Comparison of ENCODE assay signal across 24 mouse cellular contexts in genomic region chr7:144373059-144373458, GRCm38 (mm10).
DNase-seq lines count a peak whose midpoint lies in the region; ATAC-seq and TF ChIP-seq lines count a peak whose summit lies in the region.
"Had no signal": no experiment of that assay in that cellular context is flagged by ENCODE, and none has a peak within 500 bp of the region (broad histone marks: within the 10 kb centered on the region; RNA-seq: fewer than 3 reads in every experiment).

No protein-coding gene starts in this region.

- peaks cover 4% of the 10 kb centered on the region for H3K4me1 ChIP-seq in hindbrain, embryonic 14.5 days (replicated peaks; ENCODE audit: control insufficient read depth, insufficient read depth, low read length)
- peaks cover 7% of the 10 kb centered on the region for H3K4me1 ChIP-seq in hindbrain, embryonic 12.5 days
- H3K4me1 ChIP-seq in hindbrain, postnatal 0 days (ENCODE audit: insufficient read depth, low read length): 0 out of 2 replicates have a peak, but pooled peaks cover 6% of the 10 kb centered on the region
- no peaks in the 10 kb centered on the region for H3K4me1 ChIP-seq in hindbrain, embryonic 11.5 days (replicated peaks; ENCODE audit: control insufficient read depth, insufficient read depth, low read length)
- no peaks in the 10 kb centered on the region for H3K4me1 ChIP-seq in midbrain, embryonic 11.5 days (ENCODE audit: control insufficient read depth, insufficient read depth, low read length)
- H3K4me1 ChIP-seq in midbrain, embryonic 14.5 days (ENCODE audit: control insufficient read depth, insufficient read depth, low read length): 0 out of 2 replicates have a peak, but pooled peaks cover 4% of the 10 kb centered on the region
- H3K4me1 ChIP-seq: embryonic facial prominence, embryonic 10.5 days; embryonic facial prominence, embryonic 12.5 days; forebrain, embryonic 13.5 days; forebrain, embryonic 15.5 days had no signal

- no peak for ATAC-seq in hindbrain, embryonic 14.5 days (ENCODE audit: low FRiP score)
- ATAC-seq in hindbrain, embryonic 12.5 days (ENCODE audit: low FRiP score): no peak
- no peak for ATAC-seq in hindbrain, postnatal 0 days
- no peak for ATAC-seq in hindbrain, embryonic 11.5 days (ENCODE audit: low FRiP score)
- ATAC-seq in midbrain, embryonic 11.5 days (ENCODE audit: low FRiP score): no peak
- ATAC-seq in midbrain, embryonic 14.5 days (ENCODE audit: low FRiP score, low TSS enrichment): no peak
- ATAC-seq: activated CD4-positive, CD25-positive, alpha-beta regulatory T cell, adult 4 months; CD4-positive, CD25-positive, alpha-beta regulatory T cell, adult 4 months; forebrain, embryonic 13.5 days; forebrain, embryonic 15.5 days; forebrain, postnatal 0 days; Patski had no signal

- no peak for DNase-seq in hindbrain, embryonic 14.5 days (ENCODE audit: low spot score)
- peak; percentile 20 for DNase-seq in hindbrain, postnatal 0 days (ENCODE audit: low spot score)
- DNase-seq in hindbrain, embryonic 11.5 days (ENCODE audit: low spot score): no peak
- DNase-seq in midbrain, embryonic 11.5 days (ENCODE audit: low spot score, missing footprints): peak; percentile 57
- no peak for DNase-seq in midbrain, embryonic 14.5 days
- peak; percentile 17 for DNase-seq in A20 (ENCODE audit: low read depth, low spot score)
- DNase-seq in layer of hippocampus, adult 2 months (ENCODE audit: low spot score in 2 of 2): no peak
- DNase-seq: adrenal gland, adult 8-10 months; adrenal gland, postnatal 14 days; adrenal gland, postnatal 36 days; B cell, adult 2 months; cerebellum, adult 11-12 months; cerebellum, adult 2 months; cerebellum, adult 9-10 months; forebrain, postnatal 0 days had no signal

- H3K27ac ChIP-seq in hindbrain, embryonic 14.5 days: peak overlapping the region; percentile 32; the same call in 1 of the 2 replicates
- no peak overlapping the region for H3K27ac ChIP-seq in hindbrain, embryonic 12.5 days
- no peak overlapping the region for H3K27ac ChIP-seq in hindbrain, postnatal 0 days
- H3K27ac ChIP-seq in hindbrain, embryonic 11.5 days (ENCODE audit: low read depth, low read length): no peak overlapping the region
- H3K27ac ChIP-seq in midbrain, embryonic 11.5 days (ENCODE audit: low read depth, low read length): no peak overlapping the region
- no peak overlapping the region for H3K27ac ChIP-seq in midbrain, embryonic 14.5 days (replicated peaks; ENCODE audit: low read depth, low read length)
- no peak overlapping the region for H3K27ac ChIP-seq in layer of hippocampus, adult 2 months
- H3K27ac ChIP-seq: embryonic facial prominence, embryonic 10.5 days; embryonic facial prominence, embryonic 12.5 days; forebrain, embryonic 13.5 days; forebrain, embryonic 15.5 days had no signal

- no peak overlapping the region for H3K4me2 ChIP-seq in hindbrain, embryonic 14.5 days (replicated peaks)
- H3K4me2 ChIP-seq in hindbrain, embryonic 12.5 days (replicated peaks): no peak overlapping the region
- no peak overlapping the region for H3K4me2 ChIP-seq in hindbrain, postnatal 0 days (ENCODE audit: low read depth, low read length)
- no peak overlapping the region for H3K4me2 ChIP-seq in hindbrain, embryonic 11.5 days (replicated peaks; ENCODE audit: low read depth, low read length)
- no peak overlapping the region for H3K4me2 ChIP-seq in midbrain, embryonic 11.5 days
- H3K4me2 ChIP-seq in midbrain, embryonic 14.5 days (ENCODE audit: low read length): no peak overlapping the region
- H3K4me2 ChIP-seq: embryonic facial prominence, embryonic 12.5 days; forebrain, embryonic 13.5 days; forebrain, embryonic 15.5 days had no signal

- H3K36me3 ChIP-seq in hindbrain, embryonic 14.5 days (replicated peaks; ENCODE audit: control insufficient read depth, insufficient read depth): no peaks in the 10 kb centered on the region
- no peaks in the 10 kb centered on the region for H3K36me3 ChIP-seq in hindbrain, embryonic 12.5 days
- no peaks in the 10 kb centered on the region for H3K36me3 ChIP-seq in hindbrain, postnatal 0 days (ENCODE audit: insufficient read depth, low read length)
- H3K36me3 ChIP-seq in hindbrain, embryonic 11.5 days (ENCODE audit: control insufficient read depth, insufficient read depth, low read length): no peaks in the 10 kb centered on the region
- no peaks in the 10 kb centered on the region for H3K36me3 ChIP-seq in midbrain, embryonic 11.5 days (ENCODE audit: control insufficient read depth, insufficient read depth, low read length)
- H3K36me3 ChIP-seq in midbrain, embryonic 14.5 days (ENCODE audit: control insufficient read depth, insufficient read depth, low read length): no peaks in the 10 kb centered on the region
- H3K36me3 ChIP-seq: embryonic facial prominence, embryonic 10.5 days; embryonic facial prominence, embryonic 12.5 days; forebrain, embryonic 15.5 days; G1E had no signal

- H3K9ac ChIP-seq in hindbrain, embryonic 14.5 days: no peak overlapping the region
- no peak overlapping the region for H3K9ac ChIP-seq in hindbrain, embryonic 12.5 days
- H3K9ac ChIP-seq in hindbrain, postnatal 0 days (replicated peaks; ENCODE audit: low read length): no peak overlapping the region
- H3K9ac ChIP-seq in hindbrain, embryonic 11.5 days (ENCODE audit: low read depth, low read length): no peak overlapping the region
- no peak overlapping the region for H3K9ac ChIP-seq in midbrain, embryonic 11.5 days (ENCODE audit: low read length)
- H3K9ac ChIP-seq in midbrain, embryonic 14.5 days (replicated peaks; ENCODE audit: low read length): no peak overlapping the region
- H3K9ac ChIP-seq: embryonic facial prominence, embryonic 12.5 days; forebrain, embryonic 13.5 days; forebrain, embryonic 15.5 days; forebrain, postnatal 0 days had no signal

- no peak overlapping the region for H3K4me3 ChIP-seq in hindbrain, embryonic 14.5 days (replicated peaks; ENCODE audit: low read length)
- no peak overlapping the region for H3K4me3 ChIP-seq in hindbrain, embryonic 12.5 days
- H3K4me3 ChIP-seq in hindbrain, postnatal 0 days (ENCODE audit: low read length): no peak overlapping the region
- H3K4me3 ChIP-seq in hindbrain, embryonic 11.5 days (ENCODE audit: low read depth, low read length): no peak overlapping the region
- no peak overlapping the region for H3K4me3 ChIP-seq in midbrain, embryonic 11.5 days (ENCODE audit: low read depth, low read length)
- H3K4me3 ChIP-seq in midbrain, embryonic 14.5 days (replicated peaks; ENCODE audit: low read depth, low read length): no peak overlapping the region
- no peak overlapping the region for H3K4me3 ChIP-seq in layer of hippocampus, adult 2 months
- H3K4me3 ChIP-seq: embryonic facial prominence, embryonic 10.5 days; embryonic facial prominence, embryonic 12.5 days; forebrain, embryonic 13.5 days; forebrain, embryonic 15.5 days had no signal

- TF ChIP-seq CTCF in hindbrain, postnatal 0 days (IDR thresholded peaks at IDR 0.05; ENCODE audit: low read depth): no peak
- TF ChIP-seq CTCF in layer of hippocampus, adult 2 months (conservative IDR thresholded peaks at IDR 0.05): no peak

- H3K9me3 ChIP-seq in hindbrain, embryonic 14.5 days (ENCODE audit: control insufficient read depth, low read length): no peaks in the 10 kb centered on the region
- 0 out of 2 replicates have a peak, but pooled peaks cover 3% of the 10 kb centered on the region for H3K9me3 ChIP-seq in hindbrain, embryonic 12.5 days (replicated peaks)
- H3K9me3 ChIP-seq in hindbrain, postnatal 0 days (ENCODE audit: low read length): no peaks in the 10 kb centered on the region
- H3K9me3 ChIP-seq in hindbrain, embryonic 11.5 days (ENCODE audit: control insufficient read depth, low read length): no peaks in the 10 kb centered on the region
- no peaks in the 10 kb centered on the region for H3K9me3 ChIP-seq in midbrain, embryonic 11.5 days (ENCODE audit: control insufficient read depth, low read length)
- H3K9me3 ChIP-seq in midbrain, embryonic 14.5 days (ENCODE audit: control insufficient read depth, low read length): no peaks in the 10 kb centered on the region
- H3K9me3 ChIP-seq: embryonic facial prominence, embryonic 10.5 days; embryonic facial prominence, embryonic 12.5 days; forebrain, embryonic 15.5 days; G1E had no signal

- 75% methylated on average over 8 of the region's 8 CpGs for WGBS in hindbrain, embryonic 14.5 days
- WGBS in hindbrain, embryonic 12.5 days: 83% methylated on average over 8 of the region's 8 CpGs
- WGBS in hindbrain, postnatal 0 days: 63% methylated on average over 8 of the region's 8 CpGs
- 87% methylated on average over 8 of the region's 8 CpGs for WGBS in hindbrain, embryonic 11.5 days
- WGBS in midbrain, embryonic 11.5 days: 88% methylated on average over 8 of the region's 8 CpGs
- 77% methylated on average over 8 of the region's 8 CpGs for WGBS in midbrain, embryonic 14.5 days

- H3K27me3 ChIP-seq in hindbrain, embryonic 14.5 days (ENCODE audit: control insufficient read depth, insufficient read depth, low read length): no peaks in the 10 kb centered on the region
- H3K27me3 ChIP-seq in hindbrain, embryonic 12.5 days: no peaks in the 10 kb centered on the region
- no peaks in the 10 kb centered on the region for H3K27me3 ChIP-seq in hindbrain, postnatal 0 days (ENCODE audit: insufficient read depth, low read length)
- H3K27me3 ChIP-seq in hindbrain, embryonic 11.5 days (ENCODE audit: control insufficient read depth, insufficient read depth, low read length): no peaks in the 10 kb centered on the region
- no peaks in the 10 kb centered on the region for H3K27me3 ChIP-seq in midbrain, embryonic 11.5 days (ENCODE audit: control insufficient read depth, insufficient read depth, low read length)
- H3K27me3 ChIP-seq in midbrain, embryonic 14.5 days (ENCODE audit: control insufficient read depth, insufficient read depth, low read length): no peaks in the 10 kb centered on the region
- H3K27me3 ChIP-seq: embryonic facial prominence, embryonic 12.5 days; forebrain, embryonic 13.5 days; forebrain, embryonic 15.5 days; Patski had no signal

Comparison
In these comparisons a context has a peak if more than half of its experiments do, and no peak if none do; other contexts are left out.
1. DNase-seq: peak in hindbrain, postnatal 0 days (single experiment), midbrain, embryonic 11.5 days (single experiment) and A20 (single experiment); none in hindbrain, embryonic 14.5 days (single experiment), hindbrain, embryonic 11.5 days (single experiment), midbrain, embryonic 14.5 days (single experiment) and layer of hippocampus, adult 2 months (0 of 2).